Mouse (Mus musculus) E14TG2a.4 (cell line): ENCODE measurements around the gene Mmp28.

ENCODE experiments used
- CTCF ChIP-seq: conservative IDR thresholded peaks from 2 replicates; pipeline ENCODE4 v1.5.1; 2014; ENCODE audit warnings: low read length
- NANOG ChIP-seq: IDR thresholded peaks from 2 replicates; pipeline ENCODE4 v1.6.1; 2014; ENCODE audit warnings: borderline replicate concordance, low read length, mixed read lengths

GRCm38 (mm10) chr11:83410510-83410909, 52.4 kb downstream of the Mmp28 start:
- TF ChIP-seq CTCF (no peak), NANOG (no peak)
